Mouse (Mus musculus) midbrain, postnatal 0 days (tissue): ENCODE results near the gene Csrnp1. TPM values are rescaled to one million over a fixed set of nuclear protein-coding genes. Genes with fewer than 3 reads are reported as not detected.

Experiments used
- ATAC-seq: fragments of 200-750 bp; cut with Nextera tagmentation; 2 replicates; pipeline ENCODE4 v1.8.0; 2017; ENCODE audit warnings: moderate number of reproducible peaks, mild to moderate bottlenecking, moderate TSS enrichment, moderate library complexity; ENCODE audit not compliant: low FRiP score
- DNase-seq: peaks from one replicate; pipeline ENCODE4 v3.0.0-alpha.2; 2015; ENCODE audit warnings: low spot score
- H3K27ac ChIP-seq: fragments of 300-500 bp; sonication (generic); 2 replicates; pipeline ENCODE4 v1.5.1; 2014; ENCODE audit warnings: low read depth, mild to moderate bottlenecking, low read length, mixed read lengths
- H3K27me3 ChIP-seq: fragments of 300-500 bp; sonication (generic); 2 replicates; pipeline ENCODE4 v1.6.1; 2014; ENCODE audit warnings: low read length, control low read depth, mixed read lengths; ENCODE audit not compliant: insufficient read depth
- H3K36me3 ChIP-seq: fragments of 300-500 bp; sonication (generic); 2 replicates; pipeline ENCODE4 v1.6.1; 2014; ENCODE audit warnings: low read length, control low read depth, mixed read lengths; ENCODE audit not compliant: insufficient read depth
- H3K4me1 ChIP-seq: fragments of 300-500 bp; sonication (generic); 2 replicates; pipeline ENCODE4 v1.6.1; 2014; ENCODE audit warnings: mild to moderate bottlenecking, control low read depth, antibody characterized with exemption, low read length, mixed read lengths; ENCODE audit not compliant: insufficient read depth
- H3K4me2 ChIP-seq: fragments of 300-500 bp; sonication (generic); 2 replicates; pipeline ENCODE4 v1.6.1; 2014; ENCODE audit warnings: low read depth, mild to moderate bottlenecking, low read length, mixed read lengths; ENCODE audit not compliant: poor library complexity, severe bottlenecking
- H3K4me3 ChIP-seq: fragments of 300-500 bp; sonication (generic); 2 replicates; pipeline ENCODE4 v1.5.1; 2014; ENCODE audit warnings: low read depth, mild to moderate bottlenecking, low read length, moderate library complexity
- H3K9ac ChIP-seq: fragments of 300-500 bp; sonication (generic); replicated peaks from 2 replicates; pipeline ENCODE4 v1.6.1; 2014; ENCODE audit warnings: mild to moderate bottlenecking, low read length, moderate library complexity, mixed read lengths; ENCODE audit not compliant: poor library complexity, severe bottlenecking
- H3K9me3 ChIP-seq: fragments of 300-500 bp; sonication (generic); 2 replicates; pipeline ENCODE4 v1.6.1; 2016; ENCODE audit warnings: low read length, control low read depth
- CTCF ChIP-seq: IDR thresholded peaks from 2 replicates; pipeline ENCODE4 v1.5.1; 2016; ENCODE audit warnings: antibody characterized with exemption, mild to moderate bottlenecking
- WGBS: fragments of 180-500 bp; shearing (Covaris S2); extraction: QIAGEN DNeasy Blood & Tissue Kit; methylation state at CpG from one replicate; pipeline ENCODE4 v1.1.7; 2014; 5-methylcytosine and 5-hydroxymethylcytosine counted together
- polyA plus RNA-seq: library from polyadenylated mRNA; unstranded; fragments of >200 nt; fragmentation: Nextera tagmentation; extraction: Ambion mirVana; gene quantifications from 2 replicates; pipeline ENCODE4 v1.2.1, GENCODE M21; 2015
- total RNA-seq: library from RNA; depleted of rRNA; stranded (reverse); fragments of >200 nt; gene quantifications from 2 replicates; pipeline ENCODE4 v1.2.3, GENCODE M21; 2014

Csrnp1 gene
- total and polyA plus RNA-seq, 2 experiments from 2014 or later, result 1.1 to 1.7 TPM

GRCm38 (mm10) chr9:119965186-119965585 lies 19.3 kb downstream of the Csrnp1 start:
- 74% methylated on average over 3 of the region's 3 CpGs for WGBS
- no peaks in the 10 kb centered on the region for H3K9me3 ChIP-seq
- TF ChIP-seq CTCF, result no peak
- no peaks in the 10 kb centered on the region for H3K36me3 ChIP-seq
- H3K4me1 ChIP-seq, result no peaks in the 10 kb centered on the region
- H3K4me3 ChIP-seq, result no peak overlapping the region
- H3K9ac ChIP-seq, result no peak overlapping the region
- DNase-seq, result no peak
- H3K4me2 ChIP-seq, result no peak overlapping the region
- H3K27ac ChIP-seq, result no peak overlapping the region
- ATAC-seq, result no peak
- H3K27me3 ChIP-seq, result no peaks in the 10 kb centered on the region

- ATAC-seq (no peak), DNase-seq (no peak)
- Histone ChIP-seq H3K9me3 (no peaks in the 10 kb centered on the region), H3K27me3 (no peaks in the 10 kb centered on the region), H3K4me3 (no peak overlapping the region), H3K9ac (no peak overlapping the region), H3K27ac (no peak overlapping the region), H3K36me3 (no peaks in the 10 kb centered on the region), H3K4me1 (no peaks in the 10 kb centered on the region), H3K4me2 (no peak overlapping the region)
- 85% methylated on average over 3 of the region's 3 CpGs for WGBS
- no peak for TF ChIP-seq CTCF
Measured at GRCm38 (mm10) chr9:119964206-119964605, 20.3 kb downstream of the Csrnp1 start.

DNA sequence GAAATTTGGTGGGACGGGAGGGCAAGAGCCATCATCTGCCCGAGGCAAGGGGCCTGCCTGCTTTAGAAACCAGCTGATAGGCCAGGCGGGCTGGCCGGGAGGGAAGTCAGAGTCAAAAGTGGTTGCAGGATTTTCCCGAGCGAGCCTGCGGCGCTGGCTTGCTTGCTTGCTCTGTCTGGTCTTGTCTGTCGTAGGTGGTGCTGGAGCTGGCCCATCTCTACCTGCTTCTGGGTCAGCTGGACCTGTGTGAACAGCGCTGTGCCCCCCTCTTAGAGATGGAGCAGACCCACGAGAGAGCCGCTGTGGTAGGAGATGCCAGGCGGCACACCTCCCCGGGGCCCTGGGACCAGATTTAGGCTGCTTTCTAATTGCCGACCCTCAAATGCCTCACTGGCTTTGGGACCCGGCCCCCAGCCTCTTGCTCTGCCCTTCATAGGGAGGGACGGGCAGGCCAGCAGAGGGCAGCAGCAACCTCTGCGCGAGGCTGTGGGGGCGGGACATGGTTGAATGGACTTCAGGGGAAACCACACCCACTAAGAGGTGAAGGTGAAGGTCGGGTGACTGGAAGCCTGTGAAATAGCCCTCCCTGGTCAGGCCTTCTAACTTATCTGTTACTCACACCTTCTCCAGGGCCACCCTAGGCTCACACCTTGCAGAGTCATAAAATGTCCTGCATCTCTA lies 21.3 kb downstream of the Csrnp1 start:
- no peak overlapping the region for H3K27ac ChIP-seq
- H3K4me1 ChIP-seq, result no peaks in the 10 kb centered on the region
- H3K9me3 ChIP-seq, result no peaks in the 10 kb centered on the region
- no peak overlapping the region for H3K4me3 ChIP-seq
- H3K4me2 ChIP-seq, result no peak overlapping the region
- H3K27me3 ChIP-seq, result no peaks in the 10 kb centered on the region
- DNase-seq, result peak; percentile 51
- WGBS, result 18% methylated on average over 21 of the region's 21 CpGs
- TF ChIP-seq CTCF, result peak; percentile 77
- no peaks in the 10 kb centered on the region for H3K36me3 ChIP-seq
- H3K9ac ChIP-seq, result no peak overlapping the region
- no peak for ATAC-seq

DNA sequence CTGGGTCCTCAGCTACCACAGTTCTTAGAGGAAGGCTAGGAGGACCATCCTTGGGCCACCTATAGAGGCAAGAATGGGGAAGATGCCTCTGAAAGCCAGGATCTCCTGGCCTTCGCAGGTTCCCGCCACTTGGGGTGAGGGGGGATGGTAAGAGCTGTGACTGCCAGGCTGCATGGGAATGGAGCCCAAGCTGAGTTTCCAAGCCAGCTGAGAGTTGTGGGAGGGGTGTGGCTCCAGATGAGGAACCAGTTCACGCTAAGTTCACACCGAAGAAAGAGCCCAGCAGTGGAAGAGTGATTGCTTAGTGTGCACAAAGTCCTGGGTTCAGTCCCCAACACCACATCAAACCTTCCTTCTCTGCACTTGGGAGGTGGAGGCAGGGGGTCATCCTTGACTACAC lies 22.2 kb downstream of the Csrnp1 start:
- Histone ChIP-seq H3K4me1 (no peaks in the 10 kb centered on the region), H3K27ac (no peak overlapping the region), H3K9me3 (no peaks in the 10 kb centered on the region), H3K4me2 (no peak overlapping the region), H3K36me3 (no peaks in the 10 kb centered on the region), H3K9ac (no peak overlapping the region), H3K4me3 (no peak overlapping the region), H3K27me3 (no peaks in the 10 kb centered on the region)
- DNase-seq, result no peak
- WGBS, result 86% methylated on average over 4 of the region's 4 CpGs
- TF ChIP-seq CTCF, result no peak
- ATAC-seq, result no peak

DNA sequence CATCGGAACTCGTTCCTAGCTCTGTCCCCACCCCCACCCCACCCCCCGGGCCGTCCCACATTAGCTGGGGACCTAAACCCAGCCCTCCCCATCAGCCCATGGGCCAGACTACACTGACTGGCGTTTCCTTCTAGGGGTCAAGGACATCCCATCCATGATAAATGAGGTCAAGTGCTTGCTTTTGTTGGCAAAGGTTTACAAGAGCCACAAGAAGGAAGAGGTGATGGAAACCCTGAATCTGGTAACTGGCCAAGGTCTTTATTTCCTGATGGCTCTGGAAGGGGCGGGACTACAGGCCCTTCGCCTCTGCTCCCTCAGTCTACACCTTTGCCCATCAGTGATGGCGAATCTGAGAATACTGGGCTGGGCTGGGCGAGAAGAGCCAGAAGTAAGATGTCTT lies 25.6 kb downstream of the Csrnp1 start:
- DNase-seq (no peak), ATAC-seq (no peak)
- TF ChIP-seq CTCF, result no peak
- Histone ChIP-seq H3K4me3 (no peak overlapping the region), H3K27me3 (no peaks in the 10 kb centered on the region), H3K27ac (no peak overlapping the region), H3K36me3 (no peaks in the 10 kb centered on the region), H3K9ac (no peak overlapping the region), H3K4me1 (no peaks in the 10 kb centered on the region), H3K4me2 (no peak overlapping the region), H3K9me3 (no peaks in the 10 kb centered on the region)
- 81% methylated on average over 9 of the region's 9 CpGs for WGBS

- ATAC-seq, result no peak
- Histone ChIP-seq H3K36me3 (no peaks in the 10 kb centered on the region), H3K4me3 (no peak overlapping the region), H3K9ac (no peak overlapping the region), H3K4me2 (no peak overlapping the region), H3K9me3 (no peaks in the 10 kb centered on the region), H3K4me1 (no peaks in the 10 kb centered on the region), H3K27ac (no peak overlapping the region), H3K27me3 (no peaks in the 10 kb centered on the region)
- 91% methylated on average over 9 of the region's 9 CpGs for WGBS
- DNase-seq, result no peak
- TF ChIP-seq CTCF, result no peak
Measured at GRCm38 (mm10) chr9:119951388-119951787, 33.1 kb downstream of the Csrnp1 start.
